Mouse (Mus musculus) C2C12 (cell line): ENCODE data around the gene Gzme. TPM values are rescaled to one million over a fixed set of nuclear protein-coding genes. Genes with fewer than 3 reads are reported as not detected.
"Not testable (repeated sequence)": the region's sequence is repeated elsewhere in the genome, so short reads cannot be mapped to it uniquely, and the experiment has no call there.

Experiments
- H3K27me3 ChIP-seq: one replicate; pipeline ENCODE4 v1.6.1; 2011; ENCODE audit not compliant: control insufficient read depth, insufficient read depth, insufficient read length
- H3K36me3 ChIP-seq: one replicate; pipeline ENCODE4 v1.6.1; 2011; ENCODE audit not compliant: control insufficient read depth, insufficient read depth
- H3K4me3 ChIP-seq: one replicate; pipeline ENCODE4 v1.5.1; 2011; ENCODE audit warnings: mild to moderate bottlenecking, control low read depth; ENCODE audit not compliant: poor library complexity, insufficient read depth, severe bottlenecking
- H3K79me2 ChIP-seq: one replicate; pipeline ENCODE4 v1.6.1; 2011; ENCODE audit not compliant: control insufficient read depth, insufficient read depth
- H3K79me3 ChIP-seq: one replicate; pipeline ENCODE4 v1.6.1; 2011; ENCODE audit warnings: low read depth, control low read depth
- H3ac ChIP-seq: one replicate; pipeline ENCODE3; 2011; ENCODE audit warnings: low read depth; ENCODE audit not compliant: control insufficient read depth, insufficient read length
- CEBPB ChIP-seq: IDR thresholded peaks from one replicate; pipeline ENCODE4 v1.6.1; 2011; ENCODE audit warnings: low read depth, mild to moderate bottlenecking, control low read depth, moderate library complexity
- CTCF ChIP-seq: IDR thresholded peaks from one replicate; pipeline ENCODE4 v1.5.1; 2011; ENCODE audit not compliant: control insufficient read depth, insufficient read depth, insufficient read length
- FOSL1 ChIP-seq: IDR thresholded peaks from one replicate; pipeline ENCODE4 v1.8.0; 2011; ENCODE audit warnings: mild to moderate bottlenecking, low read length; ENCODE audit not compliant: poor library complexity, insufficient read depth, severe bottlenecking
- MAX ChIP-seq: IDR thresholded peaks from one replicate; pipeline ENCODE4 v1.6.1; 2011; ENCODE audit warnings: mild to moderate bottlenecking, control low read depth
- MYOD1 ChIP-seq: IDR thresholded peaks from one replicate; pipeline ENCODE4 v1.6.1; 2011; ENCODE audit warnings: low read depth; ENCODE audit not compliant: control insufficient read depth, insufficient read length
- MYOG ChIP-seq: IDR thresholded peaks from one replicate; pipeline ENCODE4 v1.6.1; 2011; ENCODE audit not compliant: control insufficient read depth, insufficient read length; ENCODE audit errors: extremely low read depth
- USF1 ChIP-seq: IDR thresholded peaks from one replicate; pipeline ENCODE4 v1.6.1; 2011; ENCODE audit warnings: low read depth, mild to moderate bottlenecking, control low read depth, moderate library complexity
- polyA plus RNA-seq: library from polyadenylated mRNA; unstranded; fragments of >200 nt; fragmentation: generic; extraction: Trizol; gene quantifications from one replicate; pipeline ENCODE4 v1.2.1, GENCODE M21; 2012; ENCODE audit warnings: missing spikeins

Gene Gzme
- polyA plus RNA-seq, 1 experiment = 3.3 TPM

- Histone ChIP-seq H3K36me3 (no peaks in the 10 kb centered on the region), H3K79me3 (no peaks in the 10 kb centered on the region), H3ac (no peak overlapping the region), H3K4me3 (no peak overlapping the region), H3K79me2 (no peaks in the 10 kb centered on the region), H3K27me3 (no peaks in the 10 kb centered on the region)
- TF ChIP-seq MYOG (no peak), MAX (no peak), FOSL1 (no peak), MYOD1 (no peak), USF1 (no peak), CEBPB (no peak)
These were observed 7.9 kb upstream of the Gzme start for GRCm38 (mm10) chr14:56128341-56128740.

- Histone ChIP-seq H3K79me3 (no peaks in the 10 kb centered on the region), H3K79me2 (no peaks in the 10 kb centered on the region), H3K4me3 (no peak overlapping the region), H3K27me3 (no peaks in the 10 kb centered on the region), H3K36me3 (no peaks in the 10 kb centered on the region), H3ac (no peak overlapping the region)
- TF ChIP-seq MYOG (no peak), USF1 (no peak), MAX (no peak)
These were observed 3.1 kb upstream of the Gzme start for GRCm38 (mm10) chr14:56123516-56123915.

GRCm38 (mm10) chr14:56115531-56116310, 4.7 kb downstream of the Gzme start:
- H3K4me3 ChIP-seq, H3K36me3 ChIP-seq, H3K27me3 ChIP-seq: not testable (repeated sequence)

GRCm38 (mm10) chr14:56105447-56106180, 14.8 kb downstream of the Gzme start:
- Histone ChIP-seq H3ac (no peak overlapping the region), H3K36me3 (no peaks in the 10 kb centered on the region), H3K4me3 (no peak overlapping the region), H3K79me2 (no peaks in the 10 kb centered on the region), H3K27me3 (peaks cover 4% of the 10 kb centered on the region), H3K79me3 (no peaks in the 10 kb centered on the region)
- TF ChIP-seq USF1 (no peak), MYOD1 (no peak), FOSL1 (no peak), CTCF (no peak), MYOG (no peak), MAX (no peak), CEBPB (no peak)

More at GRCm38 (mm10) chr14:56115531-56116310, 4.7 kb downstream of the Gzme start:
- H3K79me3 ChIP-seq, H3ac ChIP-seq, H3K79me2 ChIP-seq: not testable (repeated sequence)

- Histone ChIP-seq H3K27me3 (peaks cover 4% of the 10 kb centered on the region), H3K79me2 (no peaks in the 10 kb centered on the region), H3K36me3 (no peaks in the 10 kb centered on the region), H3K4me3 (no peak overlapping the region), H3ac (no peak overlapping the region), H3K79me3 (no peaks in the 10 kb centered on the region)
- TF ChIP-seq MYOG (no peak), CEBPB (no peak), FOSL1 (no peak), CTCF (no peak), MAX (no peak), MYOD1 (no peak), USF1 (no peak)
These were observed 15.4 kb downstream of the Gzme start for GRCm38 (mm10) chr14:56105016-56105415.

GRCm38 (mm10) chr14:56103452-56103851, 17.0 kb downstream of the Gzme start:
- TF ChIP-seq MAX = no peak
- no peak for TF ChIP-seq USF1
- no peak for TF ChIP-seq FOSL1
- H3K4me3 ChIP-seq = no peak overlapping the region
- H3K36me3 ChIP-seq = no peaks in the 10 kb centered on the region
- H3K79me2 ChIP-seq = no peaks in the 10 kb centered on the region
- peaks cover 4% of the 10 kb centered on the region for H3K27me3 ChIP-seq
- no peak overlapping the region for H3ac ChIP-seq
- H3K79me3 ChIP-seq = no peaks in the 10 kb centered on the region
